8 mouse cellular contexts compared by ENCODE assay signal in the genomic region with DNA sequence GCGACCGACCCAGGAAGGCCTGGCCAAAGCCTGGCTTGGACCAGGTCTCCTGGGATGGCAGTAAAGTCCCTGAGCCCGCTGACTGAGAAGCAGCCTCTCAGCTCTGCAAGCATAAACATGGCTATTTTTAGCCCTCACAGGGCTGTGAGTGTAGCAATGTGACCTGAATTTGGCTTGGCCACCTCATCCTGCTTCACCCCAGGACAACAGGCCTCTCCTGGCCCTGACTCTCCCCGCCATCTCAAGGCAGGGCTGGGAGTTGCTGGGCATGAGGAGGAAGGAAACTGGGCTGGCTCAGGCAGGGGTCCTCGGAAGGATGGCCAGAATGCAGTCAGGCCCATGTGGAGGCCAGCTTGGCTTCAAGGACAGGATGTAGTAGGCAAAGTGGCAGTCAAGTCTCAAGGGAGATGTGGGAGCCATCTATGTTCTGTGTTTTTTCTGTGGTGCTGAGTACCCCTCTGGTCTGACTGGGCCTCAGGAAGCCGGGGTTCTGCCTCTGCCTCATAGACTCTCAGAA. TPM values are rescaled to one million over a fixed set of nuclear protein-coding genes. Genes with fewer than 3 reads are reported as not detected.
DNase-seq lines count a peak whose midpoint lies in the region; ATAC-seq and TF ChIP-seq lines count a peak whose summit lies in the region.

No protein-coding gene starts in this region.

- peaks cover 6% of the 10 kb centered on the region for H3K79me2 ChIP-seq in heart, adult 2 months (replicated peaks; ENCODE audit: control insufficient read depth, insufficient read depth, low read length)

- H3K27me3 ChIP-seq in heart, adult 2 months (ENCODE audit: control insufficient read depth, insufficient read depth, low read length), result no peaks in the 10 kb centered on the region
- H3K27me3 ChIP-seq in midbrain, embryonic 14.5 days (ENCODE audit: control insufficient read depth, insufficient read depth, low read length), result no peaks in the 10 kb centered on the region

- WGBS in bone marrow, adult 2 months, result 37% methylated on average over 6 of the region's 6 CpGs
- WGBS in heart, adult 2 months, result 9% methylated on average over 6 of the region's 6 CpGs
- 82% methylated on average over 6 of the region's 6 CpGs for WGBS in midbrain, embryonic 14.5 days

- H3K36me3 ChIP-seq in heart, adult 2 months (ENCODE audit: control insufficient read depth, insufficient read depth, low read length), result peaks cover 3% of the 10 kb centered on the region; the same call in 1 of the 2 replicates
- H3K36me3 ChIP-seq in midbrain, embryonic 14.5 days (ENCODE audit: control insufficient read depth, insufficient read depth, low read length), result no peaks in the 10 kb centered on the region

- TF ChIP-seq EP300 in heart, adult 2 months (IDR thresholded peaks at IDR 0.05; ENCODE audit: insufficient read depth, low read depth, low read length), result peak; percentile 87

- peak; percentile 88 for DNase-seq in gastrocnemius, adult 2 months
- DNase-seq in gastrocnemius, postnatal 10 days, result no peak
- peak; percentile 75 to 87 for DNase-seq in heart, adult 2 months
- DNase-seq in kidney, postnatal 14 days, result peak; percentile 64
- no peak for DNase-seq in midbrain, embryonic 14.5 days
- no peak for DNase-seq in testis, postnatal 10 days (ENCODE audit: low spot score)
- DNase-seq in c-Kit-positive CD71-positive TER-119-positive erythroid progenitor cells, embryonic 14.5 days (ENCODE audit: low spot score), result no peak

- H3K9ac ChIP-seq in heart, adult 2 months (ENCODE audit: low read depth, low read length), result peak overlapping the region; percentile 33
- no peak overlapping the region for H3K9ac ChIP-seq in midbrain, embryonic 14.5 days (replicated peaks; ENCODE audit: low read length)

- H3K4me1 ChIP-seq in bone marrow, adult 2 months (ENCODE audit: control insufficient read depth, insufficient read depth, low read length), result peaks cover 29% of the 10 kb centered on the region
- peaks cover 72% of the 10 kb centered on the region for H3K4me1 ChIP-seq in heart, adult 2 months (ENCODE audit: control insufficient read depth, insufficient read depth, low read length)
- peaks cover 69% of the 10 kb centered on the region for H3K4me1 ChIP-seq in midbrain, embryonic 14.5 days (ENCODE audit: control insufficient read depth, insufficient read depth, low read length)

- peak overlapping the region; percentile 97 for H3K27ac ChIP-seq in gastrocnemius, adult 2 months
- peak overlapping the region; percentile 66 for H3K27ac ChIP-seq in bone marrow, adult 2 months (ENCODE audit: control insufficient read depth, insufficient read depth, low read depth, low read length, poor library complexity)
- H3K27ac ChIP-seq in heart, adult 2 months, result peak overlapping the region; percentile 94
- 0 out of 2 replicates have a peak overlapping the region, but pooled peaks have one; percentile 32 for H3K27ac ChIP-seq in midbrain, embryonic 14.5 days (replicated peaks; ENCODE audit: low read depth, low read length)

- intact Hi-C loops in gastrocnemius, adult 2 months (cut with DNase I), result no loop called here
- intact Hi-C loops in heart, adult 2 months (cut with DNase I), result loop anchor here (2.0 kb wide), 2 partner anchors 21 to 27 kb away; no protein-coding TSS in a partner anchor

- no peaks in the 10 kb centered on the region for H3K9me3 ChIP-seq in midbrain, embryonic 14.5 days (ENCODE audit: control insufficient read depth, low read length)

- peak overlapping the region; percentile 25 for H3K4me3 ChIP-seq in gastrocnemius, adult 2 months
- no peak overlapping the region for H3K4me3 ChIP-seq in bone marrow, adult 2 months (replicated peaks; ENCODE audit: control insufficient read depth, low read depth, low read length)
- H3K4me3 ChIP-seq in heart, adult 2 months, result no peak overlapping the region
- no peak overlapping the region for H3K4me3 ChIP-seq in midbrain, embryonic 14.5 days (replicated peaks; ENCODE audit: low read depth, low read length)

- no peak overlapping the region for H3K4me2 ChIP-seq in midbrain, embryonic 14.5 days (ENCODE audit: low read length)

- no peak for TF ChIP-seq POLR2A in bone marrow, adult 2 months (IDR thresholded peaks at IDR 0.05; ENCODE audit: borderline replicate concordance, control insufficient read depth, low read depth, low read length)
- peak; percentile 76 for TF ChIP-seq POLR2A in heart, adult 2 months (IDR thresholded peaks at IDR 0.05; ENCODE audit: insufficient read depth, low read depth, low read length)

- TF ChIP-seq CTCF in gastrocnemius, adult 2 months (IDR thresholded peaks at IDR 0.05), result peak; percentile 4; the same call in 1 of the 2 replicates
- no peak for TF ChIP-seq CTCF in bone marrow, adult 2 months (IDR thresholded peaks at IDR 0.05; ENCODE audit: control insufficient read depth, insufficient read depth, low read length)
- peak; percentile 23; the same call in 1 of the 2 replicates for TF ChIP-seq CTCF in heart, adult 2 months (IDR thresholded peaks at IDR 0.05)

- no peak for ATAC-seq in midbrain, embryonic 14.5 days (ENCODE audit: low FRiP score, low TSS enrichment)

RNA-seq across cellular contexts. Expression of a gene that starts 29.2 kb away (rescaled TPM):
- 10 to 100 TPM; 27.4 to 34.5 TPM for total RNA-seq in gastrocnemius, adult 2 months (2021)
- 10 to 100 TPM; 31.6 to 43.8 TPM for total RNA-seq in gastrocnemius, postnatal 10 days (2021)
- 12.6 and 27.2 TPM in 2 replicates for polyA plus RNA-seq in bone marrow, adult 2 months (2011; ENCODE audit: insufficient read depth, insufficient read length, low replicate concordance, missing spikeins)
- total RNA-seq in heart, adult 2 months (2021), result 10 to 100 TPM; 40.7 to 42.0 TPM
- polyA plus RNA-seq in heart, adult 2 months (2012; rRNA removed), result 21.8 and 27.1 TPM in 2 replicates
- polyA plus RNA-seq in midbrain, embryonic 14.5 days (2014; fragmentation: Nextera tagmentation; extraction: Ambion mirVana), result 73.1 and 91.0 TPM in 2 replicates

Comparison
In these comparisons a context has a peak if more than half of its experiments do, and no peak if none do; other contexts are left out.
1. DNase-seq: peak in gastrocnemius, adult 2 months (single experiment), heart, adult 2 months (2 of 2) and kidney, postnatal 14 days (single experiment); none in gastrocnemius, postnatal 10 days (single experiment), midbrain, embryonic 14.5 days (single experiment), testis, postnatal 10 days (single experiment) and c-Kit-positive CD71-positive TER-119-positive erythroid progenitor cells, embryonic 14.5 days (single experiment).
2. H3K27ac ChIP-seq: peak in every context shown above with its lines; median percentile 97 in gastrocnemius, adult 2 months; 94 in heart, adult 2 months; 66 in bone marrow, adult 2 months; 32 in midbrain, embryonic 14.5 days.